ENCODE assay signal across 19 mouse cellular contexts in the genomic region with DNA sequence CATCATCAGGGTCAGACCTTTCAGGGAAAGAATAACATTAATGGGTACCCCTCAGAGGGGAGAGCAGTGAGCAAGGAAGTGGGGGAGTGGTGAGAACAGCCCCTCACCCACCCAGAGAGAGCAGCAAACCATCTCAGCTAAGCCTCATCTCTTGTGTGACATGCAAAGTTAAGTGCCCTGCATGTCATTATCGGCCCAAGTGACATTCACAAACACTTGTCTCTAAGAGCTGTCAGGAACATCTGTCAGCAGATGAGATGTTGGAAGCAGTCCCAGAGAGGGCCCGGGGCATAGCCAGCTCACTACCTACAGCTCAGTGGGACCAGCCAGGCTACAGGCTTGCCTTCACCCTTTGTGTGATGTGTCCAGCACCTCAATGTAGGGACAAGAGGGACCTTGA.
DNase-seq lines count a peak whose midpoint lies in the region; ATAC-seq lines count a peak whose summit lies in the region.
"Had no signal": no experiment of that assay in that cellular context is flagged by ENCODE, and none has a peak within 500 bp of the region (broad histone marks: within the 10 kb centered on the region; RNA-seq: fewer than 3 reads in every experiment).

No protein-coding gene starts in this region.

- peaks cover 10% of the 10 kb centered on the region for H3K4me1 ChIP-seq in hindbrain, embryonic 10.5 days (replicated peaks)
- no peaks in the 10 kb centered on the region for H3K4me1 ChIP-seq in hindbrain, embryonic 16.5 days (ENCODE audit: control insufficient read depth, insufficient read depth, low read depth, low read length)
- peaks cover 8% of the 10 kb centered on the region; the same call in 1 of the 2 replicates for H3K4me1 ChIP-seq in neural tube, embryonic 13.5 days (replicated peaks)
- H3K4me1 ChIP-seq in kidney, embryonic 14.5 days (ENCODE audit: control insufficient read depth, insufficient read depth, low read length), result no peaks in the 10 kb centered on the region

- no peaks in the 10 kb centered on the region for H3K9me3 ChIP-seq in hindbrain, embryonic 10.5 days
- H3K9me3 ChIP-seq in hindbrain, embryonic 16.5 days (ENCODE audit: control insufficient read depth, low read length), result no peaks in the 10 kb centered on the region
- H3K9me3 ChIP-seq in neural tube, embryonic 13.5 days, result no peaks in the 10 kb centered on the region
- no peaks in the 10 kb centered on the region for H3K9me3 ChIP-seq in kidney, embryonic 14.5 days (ENCODE audit: control insufficient read depth, low read length)
- H3K9me3 ChIP-seq: heart, embryonic 15.5 days had no signal

- no peak overlapping the region for H3K4me2 ChIP-seq in hindbrain, embryonic 16.5 days (ENCODE audit: low read length)
- H3K4me2 ChIP-seq in neural tube, embryonic 13.5 days, result no peak overlapping the region
- no peak overlapping the region for H3K4me2 ChIP-seq in kidney, embryonic 14.5 days (replicated peaks; ENCODE audit: low read depth, low read length)
- H3K4me2 ChIP-seq: heart, embryonic 15.5 days had no signal

- H3K9ac ChIP-seq in hindbrain, embryonic 16.5 days (ENCODE audit: low read depth, low read length), result no peak overlapping the region
- H3K9ac ChIP-seq in neural tube, embryonic 13.5 days, result no peak overlapping the region
- H3K9ac ChIP-seq in kidney, embryonic 14.5 days (ENCODE audit: low read depth, low read length), result no peak overlapping the region
- H3K9ac ChIP-seq: heart, embryonic 15.5 days had no signal

- 51% methylated on average over 2 of the region's 2 CpGs for WGBS in hindbrain, embryonic 10.5 days
- 41% methylated on average over 2 of the region's 2 CpGs for WGBS in hindbrain, embryonic 16.5 days
- 37% methylated on average over 2 of the region's 2 CpGs for WGBS in neural tube, embryonic 13.5 days
- 9% methylated on average over 2 of the region's 2 CpGs for WGBS in kidney, embryonic 14.5 days

- H3K36me3 ChIP-seq in hindbrain, embryonic 10.5 days, result no peaks in the 10 kb centered on the region
- no peaks in the 10 kb centered on the region for H3K36me3 ChIP-seq in hindbrain, embryonic 16.5 days (ENCODE audit: control insufficient read depth, insufficient read depth, low read length)
- no peaks in the 10 kb centered on the region for H3K36me3 ChIP-seq in neural tube, embryonic 13.5 days
- H3K36me3 ChIP-seq in kidney, embryonic 14.5 days (ENCODE audit: control insufficient read depth, insufficient read depth, low read length), result no peaks in the 10 kb centered on the region
- H3K36me3 ChIP-seq: heart, embryonic 15.5 days had no signal

- H3K4me3 ChIP-seq in hindbrain, embryonic 10.5 days, result no peak overlapping the region
- H3K4me3 ChIP-seq in hindbrain, embryonic 16.5 days (ENCODE audit: low read length), result no peak overlapping the region
- H3K4me3 ChIP-seq in neural tube, embryonic 13.5 days, result no peak overlapping the region
- no peak overlapping the region for H3K4me3 ChIP-seq in kidney, embryonic 14.5 days (ENCODE audit: low read length)
- H3K4me3 ChIP-seq: heart, embryonic 15.5 days had no signal

- H3K27ac ChIP-seq in hindbrain, embryonic 10.5 days, result 0 out of 2 replicates have a peak overlapping the region, but pooled peaks have one; percentile 23
- H3K27ac ChIP-seq in hindbrain, embryonic 16.5 days (ENCODE audit: low read depth, low read length), result no peak overlapping the region
- no peak overlapping the region for H3K27ac ChIP-seq in neural tube, embryonic 13.5 days (replicated peaks)
- no peak overlapping the region for H3K27ac ChIP-seq in kidney, embryonic 14.5 days (ENCODE audit: low read depth, low read length)
- H3K27ac ChIP-seq: heart, embryonic 15.5 days had no signal

- no peak for ATAC-seq in hindbrain, embryonic 16.5 days
- 0 out of 2 replicates have a peak, but pooled peaks have one; percentile 23 for ATAC-seq in neural tube, embryonic 13.5 days (ENCODE audit: low read depth)
- no peak for ATAC-seq in kidney, embryonic 14.5 days (ENCODE audit: low FRiP score, low TSS enrichment)
- ATAC-seq: activated CD4-positive, CD25-positive, alpha-beta regulatory T cell, adult 4 months had no signal

- DNase-seq in embryo, embryonic 10.5 days (ENCODE audit: low spot score), result peak; percentile 1
- no peak for DNase-seq in embryo, embryonic 10 days (ENCODE audit: low spot score)
- no peak for DNase-seq in hindbrain, embryonic 10.5 days (ENCODE audit: low spot score)
- no peak for DNase-seq in neural tube, embryonic 10.5 days (ENCODE audit: extremely low spot score, low spot score)
- DNase-seq in kidney, adult 9 months, result no peak
- DNase-seq: adrenal gland, postnatal 10 days; embryo, embryonic 11 days; kidney, adult 11 months; kidney, postnatal 14 days; liver; lung, postnatal 14 days; right cerebral cortex, postnatal 14 days; spleen, adult 18-20 months; thymus, postnatal 36 days had no signal

- no peaks in the 10 kb centered on the region for H3K27me3 ChIP-seq in hindbrain, embryonic 10.5 days (ENCODE audit: insufficient read depth, poor library complexity, severe bottlenecking)
- H3K27me3 ChIP-seq in hindbrain, embryonic 16.5 days (replicated peaks; ENCODE audit: control insufficient read depth, insufficient read depth, low read length), result no peaks in the 10 kb centered on the region
- no peaks in the 10 kb centered on the region for H3K27me3 ChIP-seq in neural tube, embryonic 13.5 days
- no peaks in the 10 kb centered on the region for H3K27me3 ChIP-seq in kidney, embryonic 14.5 days (ENCODE audit: control insufficient read depth, insufficient read depth, low read length)
